Mouse (Mus musculus): ENCODE measurements at regions not wholly inside any gene's neighbourhood (a gene's known extent, or its start where the extent isn't known, plus 50 kb on each side); places are given as distances from the start of the nearest gene placed in this dataset.

- Histone ChIP-seq H3K27me3 (ENCODE audit: control insufficient read depth in 1 of 2, insufficient read depth in 2 of 2, low read length in 2 of 2) (no peaks in the 10 kb centered on the region), H3K36me3 (ENCODE audit: control insufficient read depth in 1 of 2, insufficient read depth in 2 of 2, low read length in 2 of 2) (no peaks in the 10 kb centered on the region), H3K4me3 (ENCODE audit: control insufficient read depth in 1 of 2, insufficient read depth in 1 of 2, low read depth in 2 of 2, low read length in 2 of 2) (no peak overlapping the region), H3K9me3 (replicated peaks; ENCODE audit: insufficient read depth, low read length) (no peaks in the 10 kb centered on the region), H3K79me2 (ENCODE audit: control insufficient read depth, insufficient read depth, low read length, poor library complexity) (no peaks in the 10 kb centered on the region), H3K27ac (ENCODE audit: control insufficient read depth, low read depth, low read length) (no peak overlapping the region), H3K4me1 (ENCODE audit: control insufficient read depth in 1 of 2, insufficient read depth in 2 of 2, low read length in 2 of 2) (no peaks in the 10 kb centered on the region), H3K9ac (ENCODE audit: control insufficient read depth, low read depth, low read length, poor library complexity, severe bottlenecking) (no peak overlapping the region)
- no peak for DNase-seq (ENCODE audit: low read depth, low spot score)
- TF ChIP-seq USF2 (IDR thresholded peaks at IDR 0.05; ENCODE audit: borderline replicate concordance in 1 of 2, insufficient read depth in 1 of 2, low read depth in 1 of 2, low read length in 2 of 2) (no peak), ZC3H11A (IDR thresholded peaks at IDR 0.05; ENCODE audit: low read depth, low read length) (no peak), NELFE (IDR thresholded peaks at IDR 0.05; ENCODE audit: low read depth, low read length) (no peak), RCOR1 (IDR thresholded peaks at IDR 0.05; ENCODE audit: low read depth, low read length) (no peak), TCF12 (IDR thresholded peaks at IDR 0.05; ENCODE audit: low read depth, low read length) (no peak), MAZ (IDR thresholded peaks at IDR 0.05; ENCODE audit: low read depth, low read length) (no peak), ZNF384 (IDR thresholded peaks at IDR 0.05; ENCODE audit: low read depth, low read length) (no peak), POLR2AphosphoS2 (IDR thresholded peaks at IDR 0.05; ENCODE audit: low read length) (no peak), MYC (IDR thresholded peaks at IDR 0.05; ENCODE audit: low read depth, low read length) (no peak), TBP (IDR thresholded peaks at IDR 0.05; ENCODE audit: low read depth, low read length) (no peak), MXI1 (IDR thresholded peaks at IDR 0.05; ENCODE audit: low read depth, low read length) (no peak), E2F4 (IDR thresholded peaks at IDR 0.05; ENCODE audit: borderline replicate concordance, low read depth, low read length) (no peak), MAX (IDR thresholded peaks at IDR 0.05; ENCODE audit: low read length) (no peak), BHLHE40 (IDR thresholded peaks at IDR 0.05; ENCODE audit: borderline replicate concordance, low read depth, low read length) (no peak), HCFC1 (IDR thresholded peaks at IDR 0.05; ENCODE audit: low read depth, low read length) (no peak), JUND (IDR thresholded peaks at IDR 0.05; ENCODE audit: low read depth, low read length) (no peak), CTCF (IDR thresholded peaks at IDR 0.05 in 2 of 3, conservative IDR thresholded peaks at IDR 0.05 in 1 of 3; ENCODE audit: control insufficient read depth in 1 of 3, insufficient read depth in 1 of 3, low read depth in 2 of 3, low read length in 3 of 3, poor library complexity in 1 of 3, severe bottlenecking in 1 of 3) (no peak), GABPA (IDR thresholded peaks at IDR 0.05; ENCODE audit: low read depth, low read length) (no peak), ZMIZ1 (IDR thresholded peaks at IDR 0.05; ENCODE audit: low read depth, low read length) (no peak), ZKSCAN1 (IDR thresholded peaks at IDR 0.05; ENCODE audit: low read depth, low read length) (no peak)
Observed at GRCm38 (mm10) chr13:80231381-80231780, 651.8 kb upstream of the Arrdc3 start.

- Histone ChIP-seq H3K36me3 (ENCODE audit: control insufficient read depth in 1 of 2, insufficient read depth in 2 of 2, low read length in 2 of 2) (no peaks in the 10 kb centered on the region), H3K4me1 (ENCODE audit: control insufficient read depth in 1 of 2, insufficient read depth in 2 of 2, low read length in 2 of 2) (no peaks in the 10 kb centered on the region), H3K9me3 (replicated peaks; ENCODE audit: insufficient read depth, low read length) (no peaks in the 10 kb centered on the region), H3K27ac (ENCODE audit: control insufficient read depth, low read depth, low read length) (no peak overlapping the region), H3K27me3 (ENCODE audit: control insufficient read depth in 1 of 2, insufficient read depth in 2 of 2, low read length in 2 of 2) (no peaks in the 10 kb centered on the region), H3K9ac (ENCODE audit: control insufficient read depth, low read depth, low read length, poor library complexity, severe bottlenecking) (no peak overlapping the region), H3K4me3 (ENCODE audit: control insufficient read depth in 1 of 2, insufficient read depth in 1 of 2, low read depth in 2 of 2, low read length in 2 of 2) (no peak overlapping the region), H3K79me2 (ENCODE audit: control insufficient read depth, insufficient read depth, low read length, poor library complexity) (no peaks in the 10 kb centered on the region)
- TF ChIP-seq ZNF384 (IDR thresholded peaks at IDR 0.05; ENCODE audit: low read depth, low read length) (no peak), RAD21 (IDR thresholded peaks at IDR 0.05; ENCODE audit: low read depth, low read length) (no peak), POLR2A (IDR thresholded peaks at IDR 0.05; ENCODE audit: control insufficient read depth in 1 of 2, insufficient read depth in 1 of 2, low read depth in 1 of 2, low read length in 2 of 2, poor library complexity in 1 of 2) (no peak), EP300 (IDR thresholded peaks at IDR 0.05; ENCODE audit: low read depth in 1 of 2, low read length in 2 of 2) (no peak), MXI1 (IDR thresholded peaks at IDR 0.05; ENCODE audit: low read depth, low read length) (no peak)
- no peak for DNase-seq (ENCODE audit: low read depth, low spot score)
Observed at GRCm38 (mm10) chr13:80235254-80236032, 647.7 kb upstream of the Arrdc3 start.

Data from MEL (cell line).